Mouse (Mus musculus) stomach, embryonic 14.5 days (tissue): ENCODE data around the gene Stk39. TPM values are rescaled to one million over a fixed set of nuclear protein-coding genes. Genes with fewer than 3 reads are reported as not detected.

ENCODE experiments used
- ATAC-seq: fragments of 200-750 bp; cut with Nextera tagmentation; 2 replicates; pipeline ENCODE4 v1.8.0; 2017; ENCODE audit warnings: low read depth, moderate TSS enrichment; ENCODE audit not compliant: insufficient number of reproducible peaks, insufficient read depth, low FRiP score
- H3K27ac ChIP-seq: fragments of 300-500 bp; sonication (generic); 2 replicates; pipeline ENCODE4 v1.5.1; 2014; ENCODE audit warnings: mild to moderate bottlenecking, low read length, moderate library complexity, mixed read lengths
- H3K27me3 ChIP-seq: fragments of 300-500 bp; sonication (generic); 2 replicates; pipeline ENCODE4 v1.6.1; 2014; ENCODE audit warnings: low read length, control low read depth, mixed read lengths; ENCODE audit not compliant: control insufficient read depth, insufficient read depth
- H3K36me3 ChIP-seq: fragments of 300-500 bp; sonication (generic); 2 replicates; pipeline ENCODE4 v1.6.1; 2014; ENCODE audit warnings: mild to moderate bottlenecking, control low read depth, low read length, moderate library complexity, mixed read lengths; ENCODE audit not compliant: control insufficient read depth, insufficient read depth
- H3K4me1 ChIP-seq: fragments of 300-500 bp; sonication (generic); 2 replicates; pipeline ENCODE4 v1.6.1; 2014; ENCODE audit warnings: low read length, control low read depth, mixed read lengths; ENCODE audit not compliant: control insufficient read depth, insufficient read depth
- H3K4me2 ChIP-seq: fragments of 300-500 bp; sonication (generic); replicated peaks from 2 replicates; pipeline ENCODE4 v1.6.1; 2014; ENCODE audit warnings: low read depth, low read length, control low read depth
- H3K4me3 ChIP-seq: fragments of 300-500 bp; sonication (generic); 2 replicates; pipeline ENCODE4 v1.5.1; 2014; ENCODE audit warnings: low read depth, low read length, control low read depth
- H3K9ac ChIP-seq: fragments of 300-500 bp; sonication (generic); replicated peaks from 2 replicates; pipeline ENCODE4 v1.6.1; 2014; ENCODE audit warnings: low read depth, mild to moderate bottlenecking, control low read depth, low read length, moderate library complexity, mixed read lengths
- H3K9me3 ChIP-seq: fragments of 300-500 bp; sonication (generic); 2 replicates; pipeline ENCODE4 v1.6.1; 2016; ENCODE audit warnings: low read depth, low read length, control low read depth; ENCODE audit not compliant: control insufficient read depth
- WGBS: fragments of 180-500 bp; shearing (Covaris S2); extraction: QIAGEN DNeasy Blood & Tissue Kit; methylation state at CpG from one replicate; pipeline ENCODE4 v1.1.7; 2014; 5-methylcytosine and 5-hydroxymethylcytosine counted together
- polyA plus RNA-seq: library from polyadenylated mRNA; unstranded; fragments of >200 nt; fragmentation: Nextera tagmentation; extraction: Ambion mirVana; gene quantifications from 2 replicates; pipeline ENCODE4 v1.2.1, GENCODE M21; 2014

Gene Stk39
- polyA plus RNA-seq, 1 experiment from 2014 or later: 20.1 TPM

GRCm38 (mm10) chr2:68426074-68426473 is 46.0 kb downstream of the Stk39 start:
- ATAC-seq: no peak
- Histone ChIP-seq H3K9ac (no peak overlapping the region), H3K4me1 (0 out of 2 replicates have a peak, but pooled peaks cover 3% of the 10 kb centered on the region), H3K4me2 (no peak overlapping the region), H3K27me3 (no peaks in the 10 kb centered on the region), H3K36me3 (no peaks in the 10 kb centered on the region), H3K4me3 (no peak overlapping the region), H3K9me3 (no peaks in the 10 kb centered on the region), H3K27ac (no peak overlapping the region)
- 86% methylated on average over 4 of the region's 4 CpGs for WGBS

GRCm38 (mm10) chr2:68421002-68421401 is 51.1 kb downstream of the Stk39 start:
- H3K27ac ChIP-seq: no peak overlapping the region
- H3K4me3 ChIP-seq: no peak overlapping the region
- no peaks in the 10 kb centered on the region for H3K9me3 ChIP-seq
- no peak overlapping the region for H3K4me2 ChIP-seq
- H3K9ac ChIP-seq: no peak overlapping the region
- WGBS: 46% methylated on average over 6 of the region's 6 CpGs
- 0 out of 2 replicates have a peak, but pooled peaks cover 6% of the 10 kb centered on the region for H3K4me1 ChIP-seq
- 0 out of 2 replicates have a peak, but pooled peaks have one; percentile 18 for ATAC-seq
- H3K36me3 ChIP-seq: no peaks in the 10 kb centered on the region
- H3K27me3 ChIP-seq: no peaks in the 10 kb centered on the region

- 0 out of 2 replicates have a peak, but pooled peaks cover 6% of the 10 kb centered on the region for H3K4me1 ChIP-seq
- no peaks in the 10 kb centered on the region for H3K9me3 ChIP-seq
- ATAC-seq: no peak
- H3K27ac ChIP-seq: no peak overlapping the region
- 75% methylated on average over 6 of the region's 6 CpGs for WGBS
- H3K36me3 ChIP-seq: no peaks in the 10 kb centered on the region
- H3K9ac ChIP-seq: no peak overlapping the region
- no peaks in the 10 kb centered on the region for H3K27me3 ChIP-seq
- no peak overlapping the region for H3K4me3 ChIP-seq
- H3K4me2 ChIP-seq: no peak overlapping the region
These were observed 51.8 kb downstream of the Stk39 start for GRCm38 (mm10) chr2:68420223-68420622.

GRCm38 (mm10) chr2:68419746-68420145 is 52.3 kb downstream of the Stk39 start:
- H3K27me3 ChIP-seq: no peaks in the 10 kb centered on the region

GRCm38 (mm10) chr2:68419165-68419564 is 52.9 kb downstream of the Stk39 start:
- H3K27ac ChIP-seq: no peak overlapping the region
- no peak for ATAC-seq
- no peaks in the 10 kb centered on the region for H3K36me3 ChIP-seq
- H3K4me1 ChIP-seq: 0 out of 2 replicates have a peak, but pooled peaks cover 6% of the 10 kb centered on the region
- H3K4me2 ChIP-seq: no peak overlapping the region
- H3K27me3 ChIP-seq: no peaks in the 10 kb centered on the region
- WGBS: 92% methylated on average over 7 of the region's 7 CpGs
- no peak overlapping the region for H3K9ac ChIP-seq
- H3K4me3 ChIP-seq: no peak overlapping the region
- no peaks in the 10 kb centered on the region for H3K9me3 ChIP-seq

More at GRCm38 (mm10) chr2:68419746-68420145, 52.3 kb downstream of the Stk39 start:
- Histone ChIP-seq H3K9me3 (no peaks in the 10 kb centered on the region), H3K4me3 (no peak overlapping the region), H3K4me1 (0 out of 2 replicates have a peak, but pooled peaks cover 6% of the 10 kb centered on the region), H3K4me2 (no peak overlapping the region), H3K27ac (no peak overlapping the region), H3K9ac (no peak overlapping the region), H3K36me3 (no peaks in the 10 kb centered on the region)
- WGBS: 74% methylated on average over 7 of the region's 7 CpGs
- ATAC-seq: no peak

GRCm38 (mm10) chr2:68417081-68417480 is 55.0 kb downstream of the Stk39 start:
- Histone ChIP-seq H3K27me3 (no peaks in the 10 kb centered on the region), H3K4me3 (no peak overlapping the region), H3K4me2 (no peak overlapping the region), H3K9ac (no peak overlapping the region), H3K36me3 (no peaks in the 10 kb centered on the region), H3K27ac (no peak overlapping the region), H3K9me3 (no peaks in the 10 kb centered on the region), H3K4me1 (0 out of 2 replicates have a peak, but pooled peaks cover 6% of the 10 kb centered on the region)
- no peak for ATAC-seq
- WGBS: 94% methylated on average over 5 of the region's 5 CpGs

- H3K27ac ChIP-seq: no peak overlapping the region
- no peak overlapping the region for H3K9ac ChIP-seq
- no peaks in the 10 kb centered on the region for H3K9me3 ChIP-seq
- no peaks in the 10 kb centered on the region for H3K4me1 ChIP-seq
- H3K4me3 ChIP-seq: no peak overlapping the region
- no peak for ATAC-seq
- H3K36me3 ChIP-seq: no peaks in the 10 kb centered on the region
- no peaks in the 10 kb centered on the region for H3K27me3 ChIP-seq
- H3K4me2 ChIP-seq: no peak overlapping the region
- 64% methylated on average over 6 of the region's 6 CpGs for WGBS
These were observed 56.4 kb downstream of the Stk39 start for GRCm38 (mm10) chr2:68415691-68416090.

- H3K4me2 ChIP-seq: no peak overlapping the region
- no peak overlapping the region for H3K27ac ChIP-seq
- 69% methylated on average over 5 of the region's 5 CpGs for whole genome bisulfite sequencing
- H3K9ac ChIP-seq: no peak overlapping the region
- H3K27me3 ChIP-seq: no peaks in the 10 kb centered on the region
- H3K36me3 ChIP-seq: no peaks in the 10 kb centered on the region
- no peak for ATAC-seq
- H3K4me1 ChIP-seq: peaks cover 13% of the 10 kb centered on the region
- no peaks in the 10 kb centered on the region for H3K9me3 ChIP-seq
- H3K4me3 ChIP-seq: no peak overlapping the region
These were observed 59.9 kb downstream of the Stk39 start for GRCm38 (mm10) chr2:68412149-68412548.

GRCm38 (mm10) chr2:68411201-68411600 is 60.9 kb downstream of the Stk39 start:
- 79% methylated on average over 8 of the region's 8 CpGs for WGBS
- no peaks in the 10 kb centered on the region for H3K36me3 ChIP-seq
- H3K9ac ChIP-seq: no peak overlapping the region
- no peaks in the 10 kb centered on the region for H3K9me3 ChIP-seq
- H3K27me3 ChIP-seq: no peaks in the 10 kb centered on the region
- H3K4me1 ChIP-seq: peaks cover 20% of the 10 kb centered on the region
- H3K4me2 ChIP-seq: no peak overlapping the region
- no peak for ATAC-seq
- no peak overlapping the region for H3K4me3 ChIP-seq
- no peak overlapping the region for H3K27ac ChIP-seq
